Mouse (Mus musculus) testis, adult 2 months (tissue): Measurements from ENCODE around the gene Stum.

Experiments
- CTCF ChIP-seq: fragments of 200-500 bp; IDR thresholded peaks from 2 replicates; pipeline ENCODE4 v1.5.1; 2012; ENCODE audit warnings: low read depth, mild to moderate bottlenecking, inconsistent platforms, low read length, moderate library complexity; ENCODE audit not compliant: control insufficient read depth, insufficient read depth, insufficient replicate concordance
- POLR2A ChIP-seq: fragments of 200-500 bp; IDR thresholded peaks from 2 replicates; pipeline ENCODE4 v1.6.1; 2012; ENCODE audit warnings: low read depth, mild to moderate bottlenecking, inconsistent platforms, low read length, moderate library complexity; ENCODE audit not compliant: control insufficient read depth

DNA sequence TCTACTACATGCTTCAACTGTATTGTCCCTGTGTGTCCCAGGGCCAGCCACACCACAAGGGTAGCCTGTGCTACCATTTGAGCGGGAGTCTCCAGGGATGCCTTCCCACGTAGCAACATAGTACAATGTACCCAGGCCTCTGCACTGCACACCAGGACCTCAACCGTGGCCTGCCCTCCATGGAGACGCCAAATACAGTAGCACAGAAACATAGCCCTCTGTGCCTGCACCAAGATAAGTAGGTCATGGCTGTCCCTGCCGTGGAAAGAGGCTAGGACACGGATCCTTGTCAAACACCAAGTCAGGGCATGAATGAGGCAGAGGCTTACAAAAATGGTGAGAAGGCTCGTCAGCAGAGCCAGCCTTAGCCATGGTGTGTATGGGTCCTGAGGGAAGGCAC, 67.5 kb downstream of the Stum start:
- no peak for TF ChIP-seq POLR2A
- no peak for TF ChIP-seq CTCF
